Mouse (Mus musculus): ENCODE results near the gene Tnni3k. TPM values are rescaled to one million over a fixed set of nuclear protein-coding genes. Genes with fewer than 3 reads are reported as not detected.
A peak's percentile ranks its signal among the peaks of the same experiment; 100 is the strongest.

Tnni3k gene
- polyA plus RNA-seq, 1 experiment from 2014 or later: 0.05 TPM

DNA sequence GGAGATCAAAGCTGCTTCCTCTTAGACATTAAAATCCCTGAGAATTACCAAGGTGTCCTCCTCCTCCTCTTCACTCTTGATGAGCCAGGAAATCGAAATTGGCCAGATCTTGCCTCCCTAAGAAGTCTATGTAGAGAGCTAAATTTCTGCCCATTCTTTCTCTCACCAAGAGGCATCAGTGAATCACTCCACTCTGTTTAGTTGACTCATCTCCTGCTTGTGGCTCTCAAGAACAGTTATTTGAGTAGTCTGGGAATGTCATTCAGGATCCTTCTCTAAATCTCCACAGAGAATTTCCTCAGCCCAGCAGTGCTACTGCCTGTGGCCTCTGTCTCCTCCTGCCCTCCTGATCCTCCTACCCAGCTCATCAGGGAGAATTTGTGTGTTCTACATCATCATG is 139.6 kb downstream of the Tnni3k start:
- DNase-seq (ENCODE audit: low spot score) (no peak), ATAC-seq (ENCODE audit: low FRiP score) (no peak)
- 78% methylated on average over 1 of the region's 1 CpGs for WGBS
- Histone ChIP-seq H3K4me3 (ENCODE audit: low read depth, low read length) (no peak overlapping the region), H3K9ac (ENCODE audit: low read depth, low read length) (no peak overlapping the region), H3K27ac (ENCODE audit: low read depth, low read length) (no peak overlapping the region), H3K27me3 (ENCODE audit: control insufficient read depth, insufficient read depth, low read length) (no peaks in the 10 kb centered on the region), H3K9me3 (ENCODE audit: control insufficient read depth, low read length) (no peaks in the 10 kb centered on the region), H3K36me3 (ENCODE audit: control insufficient read depth, insufficient read depth, low read length) (no peaks in the 10 kb centered on the region), H3K4me2 (replicated peaks; ENCODE audit: low read depth, low read length) (no peak overlapping the region), H3K4me1 (replicated peaks; ENCODE audit: control insufficient read depth, insufficient read depth, low read length) (no peaks in the 10 kb centered on the region)

- no peaks in the 10 kb centered on the region for H3K9me3 ChIP-seq (ENCODE audit: control insufficient read depth, low read length)
- no peaks in the 10 kb centered on the region for H3K27me3 ChIP-seq (ENCODE audit: control insufficient read depth, insufficient read depth, low read length)
- H3K4me3 ChIP-seq (ENCODE audit: low read depth, low read length): no peak overlapping the region
- WGBS: 82% methylated on average over 6 of the region's 6 CpGs
- no peak for ATAC-seq (ENCODE audit: low FRiP score)
- no peak overlapping the region for H3K27ac ChIP-seq (ENCODE audit: low read depth, low read length)
- H3K4me1 ChIP-seq (replicated peaks; ENCODE audit: control insufficient read depth, insufficient read depth, low read length): no peaks in the 10 kb centered on the region
- no peak overlapping the region for H3K4me2 ChIP-seq (replicated peaks; ENCODE audit: low read depth, low read length)
- H3K9ac ChIP-seq (ENCODE audit: low read depth, low read length): no peak overlapping the region
- no peaks in the 10 kb centered on the region for H3K36me3 ChIP-seq (ENCODE audit: control insufficient read depth, insufficient read depth, low read length)
- no peak for DNase-seq (ENCODE audit: low spot score)
These were observed 141.6 kb downstream of the Tnni3k start for GRCm38 (mm10) chr3:154913641-154914040.

GRCm38 (mm10) chr3:154896737-154897136 is 158.5 kb downstream of the Tnni3k start:
- 70% methylated on average over 7 of the region's 7 CpGs for WGBS
- H3K4me1 ChIP-seq (replicated peaks; ENCODE audit: control insufficient read depth, insufficient read depth, low read length): no peaks in the 10 kb centered on the region
- ATAC-seq (ENCODE audit: low FRiP score) (peak; percentile 38; the same call in 1 of the 2 replicates), DNase-seq (ENCODE audit: low spot score) (peak; percentile 40)
- no peak overlapping the region for H3K4me2 ChIP-seq (replicated peaks; ENCODE audit: low read depth, low read length)
- H3K9me3 ChIP-seq (ENCODE audit: control insufficient read depth, low read length): no peaks in the 10 kb centered on the region
- H3K9ac ChIP-seq (ENCODE audit: low read depth, low read length): no peak overlapping the region
- no peak overlapping the region for H3K27ac ChIP-seq (ENCODE audit: low read depth, low read length)
- H3K4me3 ChIP-seq (ENCODE audit: low read depth, low read length): no peak overlapping the region
- H3K36me3 ChIP-seq (ENCODE audit: control insufficient read depth, insufficient read depth, low read length): no peaks in the 10 kb centered on the region
- H3K27me3 ChIP-seq (ENCODE audit: control insufficient read depth, insufficient read depth, low read length): no peaks in the 10 kb centered on the region

DNA sequence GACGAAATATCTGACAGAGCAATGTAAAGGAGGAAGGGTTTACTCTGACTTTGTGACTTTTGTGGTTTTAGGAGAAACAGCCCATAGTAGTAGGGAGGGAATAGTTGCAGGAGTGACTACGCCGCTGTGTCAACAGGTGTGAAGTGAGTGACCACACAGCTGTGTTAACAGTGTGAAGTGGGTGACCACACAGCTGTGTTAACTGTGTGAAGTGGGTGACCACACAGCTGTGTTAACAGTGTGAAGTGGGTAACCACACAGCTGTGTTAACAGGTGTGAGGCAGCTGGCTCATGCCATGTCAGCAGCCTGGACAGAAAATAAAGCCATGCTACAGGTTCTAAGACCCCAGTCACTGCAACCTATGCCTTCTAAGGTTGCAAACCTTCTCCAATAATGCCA is 162.0 kb downstream of the Tnni3k start:
- Histone ChIP-seq H3K27ac (ENCODE audit: low read depth, low read length) (no peak overlapping the region), H3K4me2 (replicated peaks; ENCODE audit: low read depth, low read length) (no peak overlapping the region), H3K9ac (ENCODE audit: low read depth, low read length) (no peak overlapping the region), H3K27me3 (ENCODE audit: control insufficient read depth, insufficient read depth, low read length) (no peaks in the 10 kb centered on the region), H3K4me1 (replicated peaks; ENCODE audit: control insufficient read depth, insufficient read depth, low read length) (no peaks in the 10 kb centered on the region), H3K36me3 (ENCODE audit: control insufficient read depth, insufficient read depth, low read length) (no peaks in the 10 kb centered on the region), H3K9me3 (ENCODE audit: control insufficient read depth, low read length) (no peaks in the 10 kb centered on the region), H3K4me3 (ENCODE audit: low read depth, low read length) (no peak overlapping the region)
- DNase-seq (ENCODE audit: low spot score) (no peak), ATAC-seq (ENCODE audit: low FRiP score) (no peak)
- WGBS: 89% methylated on average over 3 of the region's 3 CpGs

DNA sequence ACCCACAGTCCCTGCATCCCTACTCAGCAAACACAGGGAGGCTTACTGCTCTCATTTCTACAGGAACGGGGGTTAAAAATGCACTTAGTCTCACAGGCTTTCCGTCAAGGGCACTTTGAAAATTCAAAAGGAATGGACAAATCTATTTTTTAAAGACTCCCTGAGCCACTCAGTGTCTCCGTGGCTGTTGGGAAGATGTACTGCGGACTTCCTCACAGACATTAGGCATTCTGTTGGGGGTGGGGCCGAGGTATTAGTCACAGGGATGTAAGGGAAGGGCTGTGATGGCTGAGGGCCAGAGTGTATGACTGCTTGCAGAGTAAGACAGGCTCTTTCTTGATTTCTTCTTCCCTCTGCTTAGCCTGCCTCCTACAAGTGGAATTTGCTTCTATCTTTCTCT is 169.8 kb downstream of the Tnni3k start:
- no peaks in the 10 kb centered on the region for H3K9me3 ChIP-seq (ENCODE audit: control insufficient read depth, low read length)
- peak; percentile 62 for ATAC-seq (ENCODE audit: low FRiP score)
- 43% methylated on average over 5 of the region's 5 CpGs for WGBS
- DNase-seq (ENCODE audit: low spot score): no peak
- H3K4me1 ChIP-seq (replicated peaks; ENCODE audit: control insufficient read depth, insufficient read depth, low read length): no peaks in the 10 kb centered on the region
- no peaks in the 10 kb centered on the region for H3K36me3 ChIP-seq (ENCODE audit: control insufficient read depth, insufficient read depth, low read length)
- no peaks in the 10 kb centered on the region for H3K27me3 ChIP-seq (ENCODE audit: control insufficient read depth, insufficient read depth, low read length)
- H3K9ac ChIP-seq (ENCODE audit: low read depth, low read length): no peak overlapping the region
- no peak overlapping the region for H3K27ac ChIP-seq (ENCODE audit: low read depth, low read length)
- H3K4me2 ChIP-seq (replicated peaks; ENCODE audit: low read depth, low read length): no peak overlapping the region
- no peak overlapping the region for H3K4me3 ChIP-seq (ENCODE audit: low read depth, low read length)

DNA sequence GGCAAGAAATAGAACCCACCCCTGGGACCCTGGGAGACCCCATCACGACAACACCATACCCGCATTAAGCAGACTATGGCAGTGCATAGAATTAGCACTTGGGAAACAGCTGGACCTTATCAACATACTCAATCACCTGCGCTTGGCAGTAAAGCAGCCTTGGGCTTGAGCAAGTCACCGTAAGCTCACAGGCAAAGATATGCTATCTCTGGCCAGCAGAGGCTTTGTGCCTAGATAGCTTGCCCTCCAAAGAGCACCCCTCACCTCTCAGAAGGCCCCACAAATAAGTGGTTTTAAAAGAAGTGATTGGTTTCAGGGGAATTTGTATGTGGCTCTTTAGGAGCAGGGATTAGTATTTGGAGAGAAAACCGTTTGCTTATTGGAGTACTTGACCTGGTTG is 170.2 kb downstream of the Tnni3k start:
- H3K27ac ChIP-seq (ENCODE audit: low read depth, low read length): no peak overlapping the region
- H3K4me3 ChIP-seq (ENCODE audit: low read depth, low read length): no peak overlapping the region
- no peak overlapping the region for H3K4me2 ChIP-seq (replicated peaks; ENCODE audit: low read depth, low read length)
- no peak overlapping the region for H3K9ac ChIP-seq (ENCODE audit: low read depth, low read length)
- 61% methylated on average over 5 of the region's 5 CpGs for WGBS
- DNase-seq (ENCODE audit: low spot score) (no peak), ATAC-seq (ENCODE audit: low FRiP score) (peak; percentile 31; the same call in 1 of the 2 replicates)
- H3K9me3 ChIP-seq (ENCODE audit: control insufficient read depth, low read length): no peaks in the 10 kb centered on the region
- H3K4me1 ChIP-seq (replicated peaks; ENCODE audit: control insufficient read depth, insufficient read depth, low read length): no peaks in the 10 kb centered on the region
- H3K27me3 ChIP-seq (ENCODE audit: control insufficient read depth, insufficient read depth, low read length): no peaks in the 10 kb centered on the region
- no peaks in the 10 kb centered on the region for H3K36me3 ChIP-seq (ENCODE audit: control insufficient read depth, insufficient read depth, low read length)

DNA sequence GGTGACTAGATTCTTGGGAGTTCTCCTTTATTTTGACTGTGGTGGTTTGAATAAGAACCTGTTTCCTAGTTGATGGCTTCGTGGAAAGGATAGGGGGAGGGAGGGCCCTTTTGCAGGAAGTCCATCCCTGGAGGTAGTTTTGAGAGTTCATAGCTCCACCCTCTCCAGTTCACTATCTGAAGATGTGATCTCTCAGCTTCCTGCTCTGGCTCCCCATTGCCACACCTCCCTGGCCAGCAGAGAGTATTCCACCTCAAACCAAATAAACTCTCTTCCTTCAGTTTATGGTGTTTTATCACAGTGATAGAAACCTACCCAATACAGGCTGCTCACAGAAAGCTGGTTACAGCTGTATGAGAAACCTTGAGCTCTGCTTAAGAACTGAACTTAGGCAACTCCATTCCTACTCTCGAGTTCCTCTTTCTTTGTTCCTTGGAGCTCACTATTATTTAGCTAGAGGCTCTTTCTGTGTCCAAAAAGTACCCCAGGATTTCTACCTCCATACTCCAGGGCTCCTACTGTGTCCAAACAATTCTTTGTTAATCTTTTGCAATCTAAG is 173.7 kb downstream of the Tnni3k start:
- Histone ChIP-seq H3K4me1 (replicated peaks; ENCODE audit: control insufficient read depth, insufficient read depth, low read length) (no peaks in the 10 kb centered on the region), H3K9ac (ENCODE audit: low read depth, low read length) (no peak overlapping the region), H3K4me2 (replicated peaks; ENCODE audit: low read depth, low read length) (no peak overlapping the region), H3K36me3 (ENCODE audit: control insufficient read depth, insufficient read depth, low read length) (no peaks in the 10 kb centered on the region), H3K4me3 (ENCODE audit: low read depth, low read length) (no peak overlapping the region), H3K27ac (ENCODE audit: low read depth, low read length) (no peak overlapping the region), H3K9me3 (ENCODE audit: control insufficient read depth, low read length) (no peaks in the 10 kb centered on the region), H3K27me3 (ENCODE audit: control insufficient read depth, insufficient read depth, low read length) (no peaks in the 10 kb centered on the region)
- DNase-seq (ENCODE audit: low spot score): no peak
- ATAC-seq (ENCODE audit: low FRiP score): no peak
- WGBS: 77% methylated on average over 2 of the region's 2 CpGs

DNA sequence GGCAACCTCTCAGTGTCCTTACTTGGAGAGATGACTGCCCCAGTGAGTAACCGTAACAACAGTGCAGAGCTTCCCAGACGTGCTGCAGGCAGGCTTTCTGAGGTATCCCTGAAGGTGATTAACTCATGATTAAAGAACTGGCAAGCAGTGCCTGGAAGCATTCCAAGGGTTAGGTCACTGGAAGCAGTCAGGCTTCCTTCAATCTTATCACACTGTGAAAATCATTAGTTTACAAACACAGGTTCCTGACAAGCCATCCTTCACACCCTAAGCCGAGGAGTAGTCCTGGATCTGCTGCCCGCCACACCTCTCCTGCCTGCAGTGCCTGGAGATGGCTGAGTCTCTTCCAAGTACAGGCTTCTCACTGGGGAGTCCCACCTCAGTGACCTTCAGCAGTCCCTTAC is 174.7 kb downstream of the Tnni3k start:
- Histone ChIP-seq H3K4me1 (replicated peaks; ENCODE audit: control insufficient read depth, insufficient read depth, low read length) (no peaks in the 10 kb centered on the region), H3K9me3 (ENCODE audit: control insufficient read depth, low read length) (no peaks in the 10 kb centered on the region), H3K4me2 (replicated peaks; ENCODE audit: low read depth, low read length) (no peak overlapping the region), H3K4me3 (ENCODE audit: low read depth, low read length) (no peak overlapping the region), H3K36me3 (ENCODE audit: control insufficient read depth, insufficient read depth, low read length) (no peaks in the 10 kb centered on the region), H3K27ac (ENCODE audit: low read depth, low read length) (no peak overlapping the region), H3K27me3 (ENCODE audit: control insufficient read depth, insufficient read depth, low read length) (no peaks in the 10 kb centered on the region), H3K9ac (ENCODE audit: low read depth, low read length) (no peak overlapping the region)
- ATAC-seq (ENCODE audit: low FRiP score) (no peak; the same call in 1 of the 2 replicates), DNase-seq (ENCODE audit: low spot score) (no peak)
- 72% methylated on average over 4 of the region's 4 CpGs for WGBS

DNA sequence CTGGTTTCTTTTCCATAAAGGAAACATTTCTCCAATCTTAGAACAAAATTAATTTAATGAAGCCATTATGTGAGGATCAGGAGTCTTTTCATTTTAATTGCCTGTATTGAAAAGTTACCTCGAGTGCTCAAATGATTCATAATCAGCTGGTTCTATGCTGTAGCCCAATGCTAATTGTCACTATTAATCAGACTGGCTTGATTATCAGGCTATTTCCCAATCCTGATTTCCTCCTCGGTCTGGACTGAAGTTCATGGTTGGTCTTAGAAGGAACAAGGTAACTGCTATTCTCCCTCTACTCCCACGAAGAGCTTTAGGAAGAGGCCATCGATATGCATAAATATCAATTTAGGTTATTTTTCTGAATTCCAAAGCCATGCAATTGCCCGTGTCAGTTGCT is 175.1 kb downstream of the Tnni3k start:
- no peaks in the 10 kb centered on the region for H3K4me1 ChIP-seq (replicated peaks; ENCODE audit: control insufficient read depth, insufficient read depth, low read length)
- 86% methylated on average over 5 of the region's 5 CpGs for WGBS
- H3K4me2 ChIP-seq (replicated peaks; ENCODE audit: low read depth, low read length): no peak overlapping the region
- ATAC-seq (ENCODE audit: low FRiP score) (no peak), DNase-seq (ENCODE audit: low spot score) (no peak)
- no peak overlapping the region for H3K9ac ChIP-seq (ENCODE audit: low read depth, low read length)
- no peaks in the 10 kb centered on the region for H3K27me3 ChIP-seq (ENCODE audit: control insufficient read depth, insufficient read depth, low read length)
- no peaks in the 10 kb centered on the region for H3K36me3 ChIP-seq (ENCODE audit: control insufficient read depth, insufficient read depth, low read length)
- H3K9me3 ChIP-seq (ENCODE audit: control insufficient read depth, low read length): no peaks in the 10 kb centered on the region
- H3K4me3 ChIP-seq (ENCODE audit: low read depth, low read length): no peak overlapping the region
- H3K27ac ChIP-seq (ENCODE audit: low read depth, low read length): no peak overlapping the region
